Mouse (Mus musculus): Measurements from ENCODE around the gene Pax8.

DNA sequence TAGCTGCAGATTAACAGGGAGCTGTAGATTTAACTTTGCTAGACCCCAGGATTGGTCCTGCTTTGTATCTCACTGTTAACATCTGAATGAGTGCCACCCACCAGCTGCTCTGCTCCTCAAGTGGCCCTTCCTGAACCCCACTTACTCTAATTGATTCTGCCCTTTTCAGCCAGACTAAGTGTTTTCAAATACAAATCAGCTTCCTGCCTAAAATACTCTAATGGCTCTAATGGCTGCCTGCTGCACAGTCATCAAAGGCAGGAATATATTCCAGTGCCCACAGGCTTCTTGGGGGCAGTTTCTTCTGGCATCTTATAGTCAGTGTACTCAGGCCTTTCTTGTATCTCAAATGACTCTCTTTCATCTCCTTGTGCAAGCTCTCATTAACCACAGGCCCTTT, 33.5 kb downstream of the Pax8 start:
- TF ChIP-seq POLR2A (IDR thresholded peaks at IDR 0.05; ENCODE audit: insufficient read length, low read depth), result no peak
- no peak for TF ChIP-seq POLR2AphosphoS2 (IDR thresholded peaks at IDR 0.05; ENCODE audit: insufficient read length, low read depth)
- TF ChIP-seq USF1 (IDR thresholded peaks at IDR 0.05; ENCODE audit: low read depth), result no peak
- TF ChIP-seq MYOG (IDR thresholded peaks at IDR 0.05; ENCODE audit: control insufficient read depth in 1 of 3, insufficient read depth in 1 of 3, insufficient read length in 2 of 3, low read depth in 2 of 3), result no peak
- no peak for TF ChIP-seq MAX (IDR thresholded peaks at IDR 0.05; ENCODE audit: low read depth)
- TF ChIP-seq CEBPB (IDR thresholded peaks at IDR 0.05; ENCODE audit: insufficient read depth, poor library complexity, severe bottlenecking), result no peak
- no peak for TF ChIP-seq TCF12 (IDR thresholded peaks at IDR 0.05; ENCODE audit: insufficient read depth, poor library complexity, severe bottlenecking)
- TF ChIP-seq MYOD1 (IDR thresholded peaks at IDR 0.05; ENCODE audit: control insufficient read depth in 1 of 3, insufficient read length in 2 of 3, low read depth in 2 of 3), result no peak
- TF ChIP-seq TCF3 (IDR thresholded peaks at IDR 0.05; ENCODE audit: insufficient read length, low read depth), result no peak
- TF ChIP-seq SRF (IDR thresholded peaks at IDR 0.05; ENCODE audit: control insufficient read depth, insufficient read length, low read depth), result no peak
- TF ChIP-seq E2F4 (IDR thresholded peaks at IDR 0.05; ENCODE audit: insufficient read depth), result no peak
- TF ChIP-seq REST (IDR thresholded peaks at IDR 0.05; ENCODE audit: insufficient read depth, insufficient read length), result no peak
